ENCODE assay signal across 12 mouse cellular contexts in genomic region chr3:136650966-136651365, GRCm38 (mm10).
"Had no signal": no experiment of that assay in that cellular context is flagged by ENCODE, and none has a peak within 500 bp of the region (broad histone marks: within the 10 kb centered on the region; RNA-seq: fewer than 3 reads in every experiment).

No protein-coding gene starts in this region.

- H3K36me3 ChIP-seq: kidney, embryonic 15.5 days; limb, embryonic 13.5 days; midbrain, embryonic 12.5 days had no signal

- H3K27me3 ChIP-seq: kidney, embryonic 15.5 days; limb, embryonic 13.5 days; midbrain, embryonic 12.5 days had no signal

- H3K9ac ChIP-seq: kidney, embryonic 15.5 days; limb, embryonic 13.5 days; liver, embryonic 14.5 days; midbrain, embryonic 12.5 days had no signal

- H3K9me3 ChIP-seq: kidney, embryonic 15.5 days; limb, embryonic 13.5 days; midbrain, embryonic 12.5 days had no signal

- DNase-seq: kidney, postnatal 36 days; layer of hippocampus, adult 9-11 months; left cerebral cortex, postnatal 4 days; lung, adult 18-20 months; right cerebral cortex, postnatal 14 days; thymus, adult 18-20 months; thymus, postnatal 25 days had no signal

- H3K4me3 ChIP-seq: kidney, embryonic 15.5 days; limb, embryonic 13.5 days; midbrain, embryonic 12.5 days had no signal

- H3K4me2 ChIP-seq: kidney, embryonic 15.5 days; limb, embryonic 13.5 days; midbrain, embryonic 12.5 days had no signal

- H3K4me1 ChIP-seq: kidney, embryonic 15.5 days; limb, embryonic 13.5 days; midbrain, embryonic 12.5 days had no signal

- H3K27ac ChIP-seq: kidney, embryonic 15.5 days; limb, embryonic 13.5 days; liver, embryonic 14.5 days; midbrain, embryonic 12.5 days had no signal

- ATAC-seq: midbrain, embryonic 16.5 days had no signal
